Mouse (Mus musculus): Measurements from ENCODE around the gene Slc11a1.
"Not testable (repeated sequence)": the region's sequence is repeated elsewhere in the genome, so short reads cannot be mapped to it uniquely, and the experiment has no call there.

Slc11a1 gene

DNA sequence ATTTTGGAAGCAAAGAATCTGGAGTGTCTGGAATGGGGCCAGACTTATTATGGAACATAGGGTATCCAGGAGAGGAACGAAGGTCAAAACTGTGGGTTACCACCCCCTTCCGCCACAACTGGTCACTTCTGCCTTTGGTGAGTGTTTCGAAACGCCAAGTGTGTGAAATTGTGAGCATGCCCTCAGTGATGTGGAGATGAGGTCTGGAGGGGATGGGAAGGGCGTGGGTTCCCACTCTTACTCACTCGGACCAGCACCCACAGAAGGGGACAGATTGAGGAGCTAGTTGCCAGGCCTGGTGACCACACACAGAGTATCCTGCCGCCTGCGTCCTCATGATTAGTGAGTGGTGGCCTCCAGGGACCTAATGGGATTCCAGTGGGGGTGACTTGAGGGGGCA, at the start of gene Slc11a1:
Slc11a1 (plus strand) TSS at position 216 of the 400 bp plus-strand sequence.
- no peak for DNase-seq (ENCODE audit: inconsistent ontology term)

DNA sequence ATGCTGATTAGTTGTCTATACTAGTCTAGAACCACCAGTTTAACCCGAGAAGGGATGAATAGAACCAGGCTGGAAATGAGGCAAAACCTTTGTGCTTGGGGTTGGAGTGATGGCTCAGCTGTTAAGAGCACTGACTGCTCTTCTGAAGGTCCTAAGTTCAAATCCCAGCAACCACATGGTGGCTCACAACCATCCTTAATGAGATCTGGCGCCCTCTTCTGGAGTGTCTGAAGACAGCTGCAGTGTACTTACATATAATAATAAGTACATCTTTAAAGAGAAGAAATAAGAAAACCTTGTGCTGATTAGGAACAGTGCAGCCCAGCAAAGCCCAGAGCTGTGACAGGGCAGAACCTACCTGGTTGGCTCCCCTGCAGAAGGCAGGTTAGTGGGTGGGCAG, 48.1 kb upstream of the Slc11a1 start:
- DNase-seq (ENCODE audit: inconsistent ontology term): not testable (repeated sequence)

DNA sequence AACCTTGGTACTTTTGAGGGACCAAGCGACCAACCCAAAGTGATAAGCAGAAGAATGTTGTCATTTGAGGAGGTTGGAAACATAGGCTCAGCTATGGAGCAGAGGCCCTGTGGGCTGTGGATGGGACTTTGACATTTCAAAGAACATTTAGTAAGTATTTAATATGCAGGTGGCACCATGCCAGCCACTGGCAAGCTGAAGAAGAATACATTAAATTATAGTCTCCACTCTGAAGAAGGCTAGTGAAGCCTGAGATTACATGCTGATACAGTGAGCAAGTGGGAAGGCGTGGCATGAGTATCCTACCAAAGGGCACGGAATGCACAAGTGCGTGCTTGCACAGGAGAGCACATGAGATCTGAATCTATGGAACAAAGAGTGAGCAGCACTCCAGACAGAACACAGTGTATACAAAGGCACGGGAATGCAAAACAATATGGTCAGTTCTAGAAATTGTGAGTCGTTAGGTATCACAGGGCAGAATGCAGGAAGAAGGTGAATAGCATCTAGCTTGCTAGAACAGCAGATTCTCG, 45.0 kb upstream of the Slc11a1 start:
- no peak for DNase-seq (ENCODE audit: inconsistent ontology term)

DNA sequence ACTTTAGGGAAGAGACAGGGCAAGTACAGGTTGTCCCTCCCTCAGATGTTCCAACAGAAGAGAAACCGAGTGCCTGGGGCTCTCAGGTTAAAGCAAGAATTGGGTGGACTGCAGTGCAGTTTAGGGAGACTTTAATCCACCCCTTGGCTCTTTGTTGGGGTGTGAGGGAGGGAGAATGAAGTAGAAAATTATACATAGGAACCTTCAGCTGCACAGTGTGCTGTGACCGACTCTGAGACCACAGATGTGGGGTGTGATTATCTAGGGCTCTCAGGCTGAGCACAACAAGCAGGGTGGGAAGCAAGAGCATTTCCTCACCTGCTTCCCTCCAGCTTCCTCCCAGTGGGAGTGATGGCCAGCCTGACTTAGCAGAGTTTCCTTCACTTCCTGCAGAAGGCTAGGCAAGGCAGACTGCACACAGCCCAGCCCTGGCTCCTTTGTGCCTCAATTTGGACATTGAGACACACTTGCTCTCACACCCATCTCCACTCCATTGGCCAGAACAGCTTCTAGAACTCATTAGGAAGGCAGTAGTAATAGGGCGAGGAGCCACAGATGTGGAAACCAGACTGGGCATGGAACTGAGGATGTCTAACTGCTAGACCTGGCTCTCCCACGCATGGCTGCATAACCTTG, 43.8 kb upstream of the Slc11a1 start:
- no peak for DNase-seq (ENCODE audit: inconsistent ontology term)

DNA sequence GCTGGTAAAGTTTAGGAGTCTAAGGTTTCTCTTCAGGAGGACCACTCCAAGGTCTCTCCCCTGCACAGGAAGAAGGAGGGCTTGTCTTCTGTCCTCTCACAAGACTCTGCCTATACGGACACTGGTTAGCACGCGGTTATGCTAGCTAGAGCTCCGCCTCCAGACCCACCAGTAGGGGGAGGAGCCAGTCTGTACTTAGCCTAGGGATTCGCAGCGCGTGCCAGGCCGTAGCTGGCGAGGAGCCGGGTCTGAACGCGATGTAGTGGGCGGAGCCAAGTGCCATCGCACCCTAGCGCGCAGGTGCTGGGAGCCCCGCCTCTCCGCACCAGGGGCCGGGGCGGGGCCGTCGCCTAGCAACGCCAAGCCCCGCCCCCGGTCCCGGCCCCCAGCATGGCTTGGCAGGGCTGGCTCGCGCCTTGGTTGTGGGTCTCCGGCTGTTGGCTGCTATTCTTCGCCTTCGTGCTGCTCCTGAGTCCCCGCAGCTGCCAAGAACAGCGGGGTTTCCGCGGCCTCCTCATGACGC, 42.7 kb upstream of the Slc11a1 start:
- peak; percentile 96 for DNase-seq (ENCODE audit: inconsistent ontology term)

DNA sequence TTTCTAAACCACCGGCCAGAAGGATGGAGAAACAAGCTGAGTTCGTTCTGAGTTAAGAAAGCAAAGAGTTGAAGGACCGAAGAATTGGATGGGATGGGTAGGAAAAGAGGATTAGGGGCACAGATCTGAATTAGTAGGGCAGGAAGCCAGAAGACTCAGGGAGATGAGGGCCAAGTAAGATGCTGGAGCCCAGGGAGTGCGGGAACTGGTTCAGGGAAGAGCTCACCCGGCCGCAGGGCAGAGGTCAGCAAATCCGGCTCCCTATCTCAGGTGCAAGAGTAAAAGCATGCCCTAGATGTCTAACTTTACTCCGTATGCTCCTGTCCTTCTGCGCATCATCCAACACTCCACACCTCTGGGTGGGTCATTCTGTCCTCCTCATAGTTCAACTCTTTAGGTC, 42.1 kb upstream of the Slc11a1 start:
- DNase-seq (ENCODE audit: inconsistent ontology term): no peak

DNA sequence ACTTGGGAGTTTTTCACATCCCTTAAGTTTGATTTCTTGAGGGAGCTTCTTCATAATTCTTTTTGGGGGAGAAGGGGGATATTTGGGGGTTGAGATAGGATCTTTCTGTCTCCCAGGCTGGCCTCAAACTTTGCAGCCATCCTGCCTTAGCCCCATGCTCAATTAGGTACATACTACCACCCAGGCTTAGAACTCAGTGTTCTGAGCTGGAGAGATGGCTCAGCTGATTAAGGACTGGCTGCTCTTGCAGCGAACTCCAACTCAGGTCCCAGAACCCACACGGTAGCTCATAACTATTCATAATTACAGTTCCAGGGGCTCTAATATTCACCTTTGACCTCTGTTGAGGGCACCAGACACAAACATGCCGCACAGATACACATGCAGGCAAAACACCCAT, 40.4 kb upstream of the Slc11a1 start:
- DNase-seq (ENCODE audit: inconsistent ontology term): no peak

DNA sequence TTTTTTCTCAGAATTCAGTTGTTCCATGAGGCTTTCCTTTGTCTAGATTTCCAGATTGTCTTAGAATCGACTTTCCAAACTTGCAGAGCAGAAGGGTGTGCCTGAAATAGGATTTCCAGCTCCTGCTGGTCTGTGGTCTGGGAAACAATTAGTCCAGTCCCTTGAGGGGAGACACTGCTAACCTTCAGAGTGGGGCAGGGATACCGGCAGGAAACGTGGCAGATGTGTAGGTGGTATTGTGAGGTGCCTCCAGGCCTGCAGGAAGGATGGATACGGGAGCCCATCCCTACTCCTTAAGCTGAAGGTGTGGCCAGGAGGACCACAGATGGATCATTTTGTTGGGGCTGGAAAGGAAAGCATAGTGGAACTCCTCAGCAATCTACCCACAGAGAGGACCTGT, 40.0 kb upstream of the Slc11a1 start:
- DNase-seq (ENCODE audit: inconsistent ontology term): peak; percentile 16

DNA sequence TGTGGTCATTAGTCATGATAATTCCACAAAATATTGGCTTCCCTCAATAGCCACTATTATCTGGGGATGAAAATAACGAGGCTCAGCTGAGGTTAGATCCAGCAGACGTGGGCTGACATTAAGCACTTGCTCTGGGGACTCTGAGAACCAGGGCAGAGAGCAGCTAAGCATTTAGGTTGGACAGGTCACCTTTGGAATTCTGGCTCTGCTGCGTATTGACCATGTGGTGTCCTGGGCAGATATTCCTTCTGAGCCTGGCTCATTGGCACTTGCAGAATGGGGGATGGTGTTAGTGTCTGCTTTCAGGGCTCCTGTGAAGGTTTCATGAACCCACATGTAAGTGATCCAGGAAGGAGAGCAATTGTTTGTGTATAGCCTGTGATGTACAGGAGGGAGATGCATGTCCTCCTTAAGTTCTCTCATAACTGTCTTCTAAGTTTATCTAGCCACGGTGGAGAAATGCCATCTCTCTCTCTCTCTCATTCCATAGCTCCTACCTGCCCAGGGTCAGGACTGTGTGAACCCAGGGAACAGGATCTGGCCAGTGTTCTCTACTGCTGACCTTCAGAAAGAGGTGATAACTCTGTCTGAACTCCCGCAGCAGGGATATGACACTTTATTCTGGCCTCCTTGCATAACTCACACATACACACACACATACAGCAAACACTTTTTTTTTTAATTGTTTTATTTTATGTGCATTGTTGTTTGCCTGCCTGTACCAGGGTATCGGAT, 39.4 kb upstream of the Slc11a1 start:
- DNase-seq (ENCODE audit: inconsistent ontology term): peak; percentile 19

DNA sequence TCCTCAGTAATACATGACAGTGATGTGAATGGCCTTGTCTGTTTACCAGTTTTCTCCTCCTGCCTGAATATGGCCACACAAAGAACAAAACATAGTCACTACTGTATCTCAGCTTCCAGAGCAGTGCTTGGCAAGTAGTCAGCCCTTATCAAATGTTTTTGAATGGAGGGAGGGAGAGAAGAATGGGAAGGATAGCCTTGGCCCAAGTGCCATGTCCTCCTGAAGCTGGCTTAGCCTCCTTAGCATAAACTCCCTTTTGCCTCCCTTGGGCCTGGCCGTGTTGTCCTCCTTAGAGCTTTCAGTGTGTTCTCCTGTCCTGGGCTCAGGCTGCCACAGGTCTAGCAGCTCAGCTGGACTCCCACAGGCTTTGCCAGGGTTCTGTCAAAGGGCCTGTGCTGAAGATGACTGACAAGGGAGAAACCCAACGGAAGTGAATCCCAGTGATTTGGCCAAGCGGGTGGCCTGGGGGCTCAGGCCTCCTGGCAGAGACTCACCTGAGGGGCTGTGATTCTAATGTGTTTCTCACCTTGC, 37.7 kb upstream of the Slc11a1 start:
- DNase-seq (ENCODE audit: inconsistent ontology term): no peak

DNA sequence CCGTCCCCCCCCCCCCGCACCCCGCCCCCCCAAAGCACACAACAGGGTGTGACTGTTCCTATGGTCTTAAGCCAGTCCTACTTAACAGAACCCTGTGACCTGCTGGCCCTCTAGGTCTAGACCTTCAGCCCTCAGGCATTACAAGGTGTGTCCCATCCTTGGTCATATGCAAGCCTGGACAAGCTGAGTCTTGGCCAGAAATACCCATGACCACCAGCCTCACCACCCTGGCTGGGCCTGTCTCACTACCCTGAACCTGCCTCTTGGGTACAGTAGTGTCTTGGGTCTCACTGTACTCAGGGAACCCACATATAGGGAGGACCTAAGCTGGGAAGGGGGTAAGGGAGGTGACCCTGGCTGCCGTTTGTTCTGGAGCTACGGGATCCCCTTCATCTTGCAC, 37.0 kb upstream of the Slc11a1 start:
- DNase-seq (ENCODE audit: inconsistent ontology term): no peak

DNA sequence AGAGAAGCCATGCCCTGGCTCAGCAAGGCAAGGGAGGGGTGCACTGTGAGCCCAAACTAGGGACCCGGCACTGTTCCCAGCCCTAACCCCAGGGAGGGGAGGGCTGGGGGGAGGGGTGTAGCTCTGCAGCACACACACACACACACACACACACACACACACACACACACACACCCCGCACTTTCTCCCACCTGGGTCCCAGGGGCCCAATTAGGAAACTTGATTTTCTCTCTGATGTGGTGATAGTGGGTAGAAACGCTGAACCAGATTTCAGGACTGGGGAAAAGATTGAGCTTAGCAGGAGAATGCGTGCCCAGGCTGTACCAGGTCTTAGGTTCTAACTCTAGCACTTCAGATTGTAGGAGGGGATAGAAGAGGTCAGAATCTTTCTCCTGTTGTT, 36.4 kb upstream of the Slc11a1 start:
- no peak for DNase-seq (ENCODE audit: inconsistent ontology term)

DNA sequence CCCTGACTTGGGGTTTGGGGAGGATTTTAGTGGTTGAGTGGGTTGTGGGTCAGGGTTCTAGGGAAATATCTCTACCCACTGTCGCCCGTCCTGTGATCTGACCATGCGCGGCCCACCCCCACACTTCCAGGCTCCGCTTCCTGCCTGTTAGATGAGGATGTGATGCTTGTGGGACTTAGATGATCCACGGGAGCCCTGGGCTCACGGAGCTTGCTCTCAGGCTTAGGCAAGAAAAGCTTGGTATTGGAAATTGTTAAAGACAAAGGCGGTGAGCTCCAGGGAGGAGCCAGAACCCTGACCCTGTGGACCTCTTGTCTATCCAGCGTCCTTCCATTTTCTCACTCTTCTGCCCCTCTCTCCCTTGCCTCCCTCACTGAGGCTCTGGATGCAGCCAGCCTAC, 35.1 kb upstream of the Slc11a1 start:
- DNase-seq (ENCODE audit: inconsistent ontology term): no peak

DNA sequence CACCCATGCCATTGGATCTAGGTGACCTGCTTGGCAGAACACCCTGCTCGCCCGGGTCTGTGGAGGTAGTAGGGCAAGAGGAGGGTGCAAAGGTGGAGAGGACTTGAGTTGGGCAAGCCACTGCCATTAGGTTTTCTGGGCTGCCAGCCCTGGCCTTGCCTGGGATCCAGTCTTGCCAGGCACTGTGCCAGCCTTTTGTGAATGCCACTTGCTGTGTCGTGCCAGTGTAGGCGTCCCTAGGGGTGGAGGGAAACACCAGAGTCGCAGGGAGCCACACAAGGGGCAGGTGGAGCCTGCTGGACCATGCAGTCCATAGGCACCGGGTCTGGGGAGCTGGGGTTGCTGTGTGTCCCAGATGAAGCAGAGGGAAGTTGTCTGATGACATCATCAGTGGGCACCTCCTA, 34.6 kb upstream of the Slc11a1 start:
- peak; percentile 40 for DNase-seq (ENCODE audit: inconsistent ontology term)

DNA sequence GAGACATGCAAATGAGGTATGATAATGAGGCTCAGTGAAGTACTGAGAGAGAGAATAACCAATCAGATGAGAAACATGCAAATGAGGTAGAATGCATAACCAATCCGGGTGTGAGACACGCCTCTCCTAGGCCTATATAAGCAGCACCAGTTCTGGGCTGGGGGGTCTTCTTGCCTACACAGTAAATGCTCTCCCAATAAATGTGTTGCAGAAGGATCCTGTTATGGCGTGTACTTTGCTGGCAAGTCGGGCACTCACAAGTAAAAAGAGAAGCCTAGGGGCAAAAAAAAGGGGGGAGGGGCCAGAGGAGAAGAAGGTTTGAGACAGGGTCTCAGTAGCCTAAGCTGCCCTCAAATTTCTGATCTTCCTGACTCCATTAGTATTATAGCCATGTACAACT, 34.0 kb upstream of the Slc11a1 start:
- not testable (repeated sequence) for DNase-seq (ENCODE audit: inconsistent ontology term)

DNA sequence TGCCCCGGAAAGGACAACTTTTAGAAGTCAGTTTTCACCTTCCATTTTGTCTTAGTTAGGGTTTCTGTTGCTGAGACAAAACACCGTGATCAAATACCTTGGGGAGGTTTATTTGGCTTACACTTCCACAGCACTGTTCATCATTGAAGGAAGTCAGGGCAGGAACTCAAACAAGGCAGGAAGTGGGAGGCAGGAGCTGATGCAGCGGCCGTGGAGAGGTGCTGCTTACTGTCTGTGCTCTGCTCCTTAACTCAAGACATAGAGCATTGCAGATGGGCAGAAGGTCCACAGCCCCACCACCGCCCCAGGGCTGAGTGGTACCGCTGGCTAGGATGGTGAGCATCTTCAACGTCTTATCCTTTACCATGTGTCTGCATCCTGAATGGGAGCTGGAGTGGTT, 33.1 kb upstream of the Slc11a1 start:
- DNase-seq (ENCODE audit: inconsistent ontology term): no peak

DNA sequence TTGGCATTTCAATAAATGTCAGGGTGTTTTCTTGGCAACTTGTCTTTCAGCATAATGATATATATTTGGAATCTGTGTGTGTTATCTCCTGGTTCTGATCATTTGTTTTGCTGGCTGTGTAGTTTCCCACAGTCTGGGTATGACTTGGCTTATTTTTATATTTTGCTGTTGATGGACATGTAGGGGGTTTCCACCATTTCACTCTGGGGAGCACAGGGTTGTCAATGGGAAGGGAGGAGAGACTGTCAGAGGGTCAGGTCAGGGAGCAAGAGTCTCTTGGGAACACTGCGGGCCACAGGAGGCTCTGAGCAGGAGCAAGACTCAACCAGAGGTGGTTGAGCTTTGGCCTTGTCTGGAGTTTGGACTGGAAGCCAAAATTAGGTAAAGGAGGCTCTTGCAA, 32.7 kb upstream of the Slc11a1 start:
- DNase-seq (ENCODE audit: inconsistent ontology term): no peak

DNA sequence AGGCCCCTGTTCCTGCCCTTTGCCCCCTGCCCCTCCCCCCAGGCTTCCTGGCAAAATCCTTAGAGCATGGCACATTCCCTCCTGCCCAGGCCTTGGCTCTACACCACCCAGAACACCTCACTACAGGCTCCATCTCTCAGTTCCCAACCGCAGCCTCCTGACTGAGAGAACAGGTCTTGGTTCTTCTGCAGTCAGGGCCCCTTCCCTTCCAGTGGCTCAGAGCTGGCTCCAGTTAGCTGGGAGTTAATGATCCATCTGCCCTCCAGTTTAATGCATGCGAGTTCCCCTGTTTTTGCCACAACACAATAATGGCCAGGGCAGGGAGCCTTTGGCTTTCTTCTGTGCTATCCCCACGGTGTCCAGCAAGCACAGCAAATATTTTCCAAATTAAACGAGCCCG, 31.8 kb upstream of the Slc11a1 start:
- DNase-seq (ENCODE audit: inconsistent ontology term): no peak

DNA sequence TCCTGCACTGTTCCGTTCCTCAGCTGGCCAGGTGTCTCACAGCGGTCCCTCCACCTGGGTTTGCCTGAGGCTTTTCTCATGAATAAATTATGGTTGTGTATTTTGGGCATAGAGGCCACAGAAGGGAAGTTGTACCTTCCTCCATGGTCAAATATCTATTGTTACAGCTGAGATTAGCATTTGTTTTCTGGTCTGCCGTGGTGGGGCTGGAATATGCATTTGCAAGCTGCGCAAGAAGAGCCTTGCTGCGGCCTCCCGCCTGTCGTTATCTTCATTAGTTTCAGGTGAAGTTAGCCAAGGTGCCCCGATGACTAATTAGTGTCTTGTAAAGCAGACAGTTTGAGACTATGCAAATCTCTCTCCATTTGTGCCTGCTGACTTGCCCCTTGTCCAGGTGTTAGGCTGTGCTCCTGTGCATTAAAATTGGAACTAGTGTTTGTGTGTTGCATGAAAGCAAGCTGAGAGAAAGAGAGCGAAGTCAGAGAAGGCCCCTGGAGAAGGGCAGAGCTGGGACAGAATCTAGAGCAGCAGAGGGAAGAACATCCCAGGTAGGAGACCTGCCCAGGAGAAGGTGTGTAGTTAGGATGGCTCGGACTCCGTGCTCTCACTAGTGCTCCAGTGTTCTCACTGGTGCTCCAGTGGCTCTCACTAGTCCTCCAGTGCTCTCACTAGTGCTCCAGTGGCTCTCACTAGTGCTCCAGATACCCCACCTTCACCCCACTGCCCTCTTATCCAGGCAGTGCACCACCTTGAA, 30.7 kb upstream of the Slc11a1 start:
- DNase-seq (ENCODE audit: inconsistent ontology term): no peak

DNA sequence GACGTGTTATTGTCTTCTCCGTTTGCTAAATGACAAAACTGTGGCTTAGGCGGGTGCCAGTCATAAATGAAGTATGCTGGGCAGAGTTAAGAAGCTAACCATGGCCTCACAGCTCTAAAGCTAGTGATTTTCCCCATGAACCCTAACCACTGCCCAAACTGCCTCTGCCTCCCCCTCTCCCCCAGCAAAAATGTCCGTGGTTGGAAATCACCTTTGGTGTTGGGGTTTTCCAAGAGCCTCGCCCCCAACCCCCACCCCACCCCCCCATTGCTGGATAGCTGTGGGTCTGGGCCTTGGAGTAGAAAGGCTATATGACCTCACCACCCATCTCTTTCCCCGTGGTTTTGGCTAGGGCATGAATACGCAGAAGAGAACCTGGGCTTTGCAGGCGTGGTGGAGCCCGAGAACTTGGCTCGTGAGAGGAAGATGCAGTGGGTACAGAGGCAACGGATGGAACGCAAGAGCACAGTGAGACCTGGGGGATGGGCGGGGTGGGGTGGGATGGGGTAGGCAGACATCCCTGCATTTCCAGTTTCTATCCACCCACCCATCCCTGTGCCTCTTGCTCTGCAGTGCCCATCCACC, 23.7 kb upstream of the Slc11a1 start:
- no peak for DNase-seq (ENCODE audit: inconsistent ontology term)

DNA sequence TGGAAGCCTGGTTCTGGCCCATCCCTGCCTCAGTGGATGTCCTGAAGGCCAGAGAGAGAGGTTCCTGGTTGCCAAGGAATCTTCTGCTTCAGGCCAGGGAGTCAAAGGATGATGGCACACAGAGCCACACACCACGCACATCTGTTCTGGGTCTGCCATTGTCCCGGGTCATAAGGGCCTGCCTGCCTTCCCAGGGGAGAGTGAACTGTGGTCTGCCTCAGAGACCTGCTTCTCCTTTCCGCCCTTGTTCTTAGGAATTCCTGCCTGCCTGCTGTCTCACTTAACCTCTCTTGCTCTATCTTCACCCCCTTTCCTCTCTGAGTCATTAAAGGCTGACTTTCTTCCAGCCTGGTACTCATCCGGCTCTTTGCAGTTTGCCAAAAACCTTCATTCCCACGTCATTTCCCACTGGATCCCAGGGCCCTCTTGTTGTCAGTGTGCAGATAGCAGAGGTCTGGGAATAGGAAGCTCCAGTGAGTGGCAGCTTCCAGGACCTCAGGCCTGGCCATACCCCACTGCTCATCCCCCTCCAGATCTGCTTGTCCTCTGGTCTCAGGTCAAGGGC, 22.4 kb upstream of the Slc11a1 start:
- no peak for DNase-seq (ENCODE audit: inconsistent ontology term)
